Mouse (Mus musculus): ENCODE data around the gene Gm8257.
"Not testable (repeated sequence)": the region's sequence is repeated elsewhere in the genome, so short reads cannot be mapped to it uniquely, and the experiment has no call there.

The Gm8257 gene

GRCm38 (mm10) chr14:44706356-44706755, at the start of gene Gm8257:
Gm8257 (minus strand) TSS chr14:44706456.
- not testable (repeated sequence) for DNase-seq (ENCODE audit: low read depth in 1 of 2, low spot score in 2 of 2)

GRCm38 (mm10) chr14:44750240-44750639, 44.0 kb upstream of the Gm8257 start, which contains the start of gene Gm8267:
Gm8267 (minus strand) TSS chr14:44750340.
- DNase-seq (ENCODE audit: low read depth in 1 of 2, low spot score in 2 of 2): no peak

GRCm38 (mm10) chr14:44742789-44743188, 36.5 kb upstream of the Gm8257 start:
- not testable (repeated sequence) for DNase-seq (ENCODE audit: low read depth in 1 of 2, low spot score in 2 of 2)

- not testable (repeated sequence) for DNase-seq (ENCODE audit: low read depth in 1 of 2, low spot score in 2 of 2)
Observed at GRCm38 (mm10) chr14:44730711-44731110, 24.5 kb upstream of the Gm8257 start.

GRCm38 (mm10) chr14:44627737-44628136, 78.5 kb downstream of the Gm8257 start, which contains the start of gene Gm5624:
Gm5624 (minus strand) TSS chr14:44627938.
- not testable (repeated sequence) for DNase-seq (ENCODE audit: low read depth in 1 of 2, low spot score in 2 of 2)

Measured in monocyte, adult 2 months (primary cell).